Mouse (Mus musculus) thymus, postnatal 10 days (tissue): ENCODE results near the gene Morn5.

ENCODE experiments used
- DNase-seq, 2 experiments: peaks; one replicate each; pipeline ENCODE4 v3.0.0; 2021; ENCODE audit warnings: low spot score in 2 of 2

Gene Morn5

GRCm38 (mm10) chr2:36103555-36104367, 54.5 kb downstream of the Morn5 start:
- no peak for DNase-seq

GRCm38 (mm10) chr2:36104436-36104955, 55.2 kb downstream of the Morn5 start:
- no peak for DNase-seq

- DNase-seq: no peak
These were observed 55.9 kb downstream of the Morn5 start, which contains the start of gene Lhx6 for GRCm38 (mm10) chr2:36104956-36105741. TSS of gene Lhx6 (minus strand) at chr2:36105408.

GRCm38 (mm10) chr2:36108615-36109014, 59.4 kb downstream of the Morn5 start:
- no peak for DNase-seq

GRCm38 (mm10) chr2:36112632-36113031, 63.4 kb downstream of the Morn5 start:
- DNase-seq: no peak

GRCm38 (mm10) chr2:36126795-36127429, 77.7 kb downstream of the Morn5 start:
- DNase-seq: no peak

GRCm38 (mm10) chr2:36127973-36128372, 78.7 kb downstream of the Morn5 start:
- DNase-seq: no peak

- DNase-seq: no peak
These were observed 79.8 kb downstream of the Morn5 start for GRCm38 (mm10) chr2:36129051-36129450.
